Mouse (Mus musculus) forebrain, embryonic 15.5 days (tissue): Measurements from ENCODE around the gene Olfr1260. TPM values are rescaled to one million over a fixed set of nuclear protein-coding genes. Genes with fewer than 3 reads are reported as not detected.

Source experiments
- ATAC-seq: fragments of 200-750 bp; cut with Nextera tagmentation; replicated peaks from 2 replicates; pipeline ENCODE4 v1.8.0; 2017; ENCODE audit warnings: mild to moderate bottlenecking, moderate TSS enrichment, moderate library complexity
- H3K27ac ChIP-seq: fragments of 300-500 bp; sonication (generic); replicated peaks from 2 replicates; pipeline ENCODE4 v1.5.1; 2015; ENCODE audit warnings: mild to moderate bottlenecking, inconsistent platforms
- H3K27me3 ChIP-seq: fragments of 300-500 bp; sonication (generic); 2 replicates; pipeline ENCODE4 v1.6.1; 2015; ENCODE audit warnings: inconsistent platforms
- H3K36me3 ChIP-seq: fragments of 300-500 bp; sonication (generic); 2 replicates; pipeline ENCODE4 v1.6.1; 2015; ENCODE audit warnings: mild to moderate bottlenecking, inconsistent platforms
- H3K4me1 ChIP-seq: fragments of 300-500 bp; sonication (generic); 2 replicates; pipeline ENCODE4 v1.6.1; 2015; ENCODE audit warnings: inconsistent platforms
- H3K4me2 ChIP-seq: fragments of 300-500 bp; sonication (generic); replicated peaks from 2 replicates; pipeline ENCODE4 v1.6.1; 2015; ENCODE audit warnings: mild to moderate bottlenecking, inconsistent platforms
- H3K4me3 ChIP-seq: fragments of 300-500 bp; sonication (generic); 2 replicates; pipeline ENCODE4 v1.5.1; 2015; ENCODE audit warnings: mild to moderate bottlenecking, inconsistent platforms
- H3K9ac ChIP-seq: fragments of 300-500 bp; sonication (generic); replicated peaks from 2 replicates; pipeline ENCODE4 v1.6.1; 2015; ENCODE audit warnings: mild to moderate bottlenecking, inconsistent platforms
- H3K9me3 ChIP-seq: fragments of 300-500 bp; sonication (generic); 2 replicates; pipeline ENCODE4 v1.6.1; 2016; ENCODE audit warnings: inconsistent platforms
- WGBS: fragments of 180-500 bp; shearing (Covaris S2); methylation state at CpG from one replicate; pipeline ENCODE4 v1.1.7; 2015; ENCODE audit warnings: mixed read lengths; 5-methylcytosine and 5-hydroxymethylcytosine counted together
- polyA plus RNA-seq: library from polyadenylated mRNA; unstranded; fragments of >200 nt; fragmentation: Nextera tagmentation; extraction: Ambion mirVana; gene quantifications from 2 replicates; pipeline ENCODE4 v1.2.1, GENCODE M21; 2015

The Olfr1260 gene
- not detected in 2 replicates for polyA plus RNA-seq

- no peaks in the 10 kb centered on the region for H3K4me1 ChIP-seq
- H3K4me3 ChIP-seq = no peak within 1 kb of the TSS
- no peak within 1 kb of the TSS for H3K9ac ChIP-seq
- no peak within 1 kb of the TSS for H3K27ac ChIP-seq
- H3K9me3 ChIP-seq = no peaks in the 10 kb centered on the region
- no peak within 1 kb of the TSS for H3K4me2 ChIP-seq
- ATAC-seq = no peak
- no peaks in the 10 kb centered on the region for H3K27me3 ChIP-seq
- H3K36me3 ChIP-seq = no peaks in the 10 kb centered on the region
- 61% methylated on average over 2 of the region's 2 CpGs for WGBS
Observed at GRCm38 (mm10) chr2:89974184-89974583, at the start of gene Olfr1260. Olfr1260 (plus strand) TSS chr2:89974340.

- no peak for ATAC-seq
- H3K36me3 ChIP-seq = no peaks in the 10 kb centered on the region
Observed at GRCm38 (mm10) chr2:89927009-89927408, 47.1 kb upstream of the Olfr1260 start, which contains the start of gene Olfr1258. Olfr1258 (plus strand) TSS chr2:89927309.

GRCm38 (mm10) chr2:89948564-89948963 is 25.6 kb upstream of the Olfr1260 start, which contains the start of gene Olfr1259:
Olfr1259 (minus strand) TSS chr2:89948664.
- Histone ChIP-seq H3K4me2 (no peak within 1 kb of the TSS), H3K9me3 (no peaks in the 10 kb centered on the region), H3K27me3 (no peaks in the 10 kb centered on the region), H3K36me3 (no peaks in the 10 kb centered on the region), H3K27ac (no peak within 1 kb of the TSS), H3K9ac (no peak within 1 kb of the TSS), H3K4me3 (no peak within 1 kb of the TSS), H3K4me1 (no peaks in the 10 kb centered on the region)
- ATAC-seq = no peak
- WGBS = 88% methylated on average over 5 of the region's 5 CpGs

More at GRCm38 (mm10) chr2:89927009-89927408, 47.1 kb upstream of the Olfr1260 start, which contains the start of gene Olfr1258:
- H3K4me2 ChIP-seq = no peak within 1 kb of the TSS
- H3K4me1 ChIP-seq = no peaks in the 10 kb centered on the region
- H3K27me3 ChIP-seq = no peaks in the 10 kb centered on the region
- no peak within 1 kb of the TSS for H3K4me3 ChIP-seq
- H3K9ac ChIP-seq = no peak within 1 kb of the TSS
- no peak within 1 kb of the TSS for H3K27ac ChIP-seq
- no peaks in the 10 kb centered on the region for H3K9me3 ChIP-seq

GRCm38 (mm10) chr2:89977709-89978108 is 3.6 kb downstream of the Olfr1260 start:
- no peaks in the 10 kb centered on the region for H3K27me3 ChIP-seq
- no peaks in the 10 kb centered on the region for H3K36me3 ChIP-seq
- no peaks in the 10 kb centered on the region for H3K9me3 ChIP-seq
- H3K9ac ChIP-seq = no peak overlapping the region
- H3K4me3 ChIP-seq = no peak overlapping the region
- no peak overlapping the region for H3K4me2 ChIP-seq
- WGBS = 88% methylated on average over 2 of the region's 2 CpGs
- ATAC-seq = no peak
- no peak overlapping the region for H3K27ac ChIP-seq
- H3K4me1 ChIP-seq = no peaks in the 10 kb centered on the region

GRCm38 (mm10) chr2:89990921-89991320 is 16.8 kb downstream of the Olfr1260 start, which contains the start of gene Olfr1261:
Olfr1261 (plus strand) TSS chr2:89991221.
- Histone ChIP-seq H3K4me1 (no peaks in the 10 kb centered on the region), H3K9ac (no peak within 1 kb of the TSS), H3K27me3 (no peaks in the 10 kb centered on the region), H3K4me2 (no peak within 1 kb of the TSS), H3K27ac (no peak within 1 kb of the TSS), H3K36me3 (no peaks in the 10 kb centered on the region), H3K9me3 (no peaks in the 10 kb centered on the region), H3K4me3 (no peak within 1 kb of the TSS)
- ATAC-seq = no peak

- no peaks in the 10 kb centered on the region for H3K27me3 ChIP-seq
- no peak within 1 kb of the TSS for H3K4me3 ChIP-seq
- H3K9me3 ChIP-seq = no peaks in the 10 kb centered on the region
- H3K4me2 ChIP-seq = no peak within 1 kb of the TSS
- no peak within 1 kb of the TSS for H3K9ac ChIP-seq
- H3K4me1 ChIP-seq = no peaks in the 10 kb centered on the region
- H3K27ac ChIP-seq = no peak within 1 kb of the TSS
- H3K36me3 ChIP-seq = no peaks in the 10 kb centered on the region
- ATAC-seq = no peak
Observed at GRCm38 (mm10) chr2:89999845-90000244, 25.7 kb downstream of the Olfr1260 start, which contains the start of gene Olfr1262. Olfr1262 (plus strand) TSS chr2:90000145.

- Histone ChIP-seq H3K4me2 (no peak within 1 kb of the TSS), H3K4me3 (no peak within 1 kb of the TSS), H3K27ac (no peak within 1 kb of the TSS), H3K9me3 (no peaks in the 10 kb centered on the region), H3K36me3 (no peaks in the 10 kb centered on the region), H3K9ac (no peak within 1 kb of the TSS), H3K4me1 (no peaks in the 10 kb centered on the region), H3K27me3 (no peaks in the 10 kb centered on the region)
- whole genome bisulfite sequencing = 85% methylated on average over 2 of the region's 2 CpGs
- no peak for ATAC-seq
Observed at GRCm38 (mm10) chr2:90011831-90012230, 37.7 kb downstream of the Olfr1260 start, which contains the start of gene Olfr1263. Olfr1263 (plus strand) TSS chr2:90012131.

GRCm38 (mm10) chr2:90025477-90025876 is 51.3 kb downstream of the Olfr1260 start, which contains the start of gene Olfr1264:
Olfr1264 (minus strand) TSS chr2:90025577.
- 80% methylated on average over 2 of the region's 2 CpGs for WGBS
- Histone ChIP-seq H3K4me2 (no peak within 1 kb of the TSS), H3K27ac (no peak within 1 kb of the TSS), H3K4me1 (no peaks in the 10 kb centered on the region), H3K36me3 (no peaks in the 10 kb centered on the region), H3K9ac (no peak within 1 kb of the TSS), H3K9me3 (no peaks in the 10 kb centered on the region), H3K4me3 (no peak within 1 kb of the TSS), H3K27me3 (no peaks in the 10 kb centered on the region)
- no peak for ATAC-seq

Other genes with a start within 250 kb of the Olfr1260 start
- gene Olfr1252, start 249.3 kb upstream of the Olfr1260 start, polyA plus RNA-seq = not detected in 2 replicates
- not detected in 2 replicates for gene Olfr1253, start 217.2 kb upstream of the Olfr1260 start, polyA plus RNA-seq
- gene Olfr1254, start 180.7 kb upstream of the Olfr1260 start, polyA plus RNA-seq = not detected in 2 replicates
- not detected in 2 replicates for gene Olfr1255, start 162.3 kb upstream of the Olfr1260 start, polyA plus RNA-seq
- not detected in 2 replicates for gene Olfr1256, start 132.8 kb upstream of the Olfr1260 start, polyA plus RNA-seq
- gene Olfr48, start 126.1 kb upstream of the Olfr1260 start, polyA plus RNA-seq = not detected in 2 replicates
- gene Olfr1257, start 95.9 kb upstream of the Olfr1260 start, polyA plus RNA-seq = not detected in 2 replicates
- gene Olfr1258, start 47.0 kb upstream of the Olfr1260 start, polyA plus RNA-seq = not detected in 2 replicates
- gene Olfr1259, start 25.7 kb upstream of the Olfr1260 start, polyA plus RNA-seq = not detected in 2 replicates
- not detected in 2 replicates for gene Olfr1261, start 16.9 kb downstream of the Olfr1260 start, polyA plus RNA-seq
- gene Olfr1262, start 25.8 kb downstream of the Olfr1260 start, polyA plus RNA-seq = not detected in 2 replicates
- gene Olfr1263, start 37.8 kb downstream of the Olfr1260 start, polyA plus RNA-seq = not detected in 2 replicates
- gene Olfr1264, start 51.2 kb downstream of the Olfr1260 start, polyA plus RNA-seq = not detected in 2 replicates
- not detected in 2 replicates for gene Olfr1265, start 61.0 kb downstream of the Olfr1260 start, polyA plus RNA-seq
- gene Olfr140, start 89.3 kb downstream of the Olfr1260 start, polyA plus RNA-seq = not detected in 2 replicates
- gene Olfr1269, start 147.1 kb downstream of the Olfr1260 start, polyA plus RNA-seq = not detected in 2 replicates
- gene Olfr32, start 168.0 kb downstream of the Olfr1260 start, polyA plus RNA-seq = 0.05 TPM in 1 of 2 replicates, not detected in the other
- gene Olfr1270, start 178.8 kb downstream of the Olfr1260 start, polyA plus RNA-seq = 0.04 TPM in 1 of 2 replicates, not detected in the other